Mouse (Mus musculus): ENCODE data around the gene Smco4.

GRCm38 (mm10) chr9:15450921-15451320 lies 42.3 kb upstream of the Smco4 start:
- TF ChIP-seq CTCF (IDR thresholded peaks at IDR 0.05; ENCODE audit: control insufficient read depth, insufficient read depth, insufficient replicate concordance, low read depth, low read length) (no peak), POLR2A (IDR thresholded peaks at IDR 0.05; ENCODE audit: control insufficient read depth, low read depth, low read length) (no peak)

Measured in testis, adult 2 months (tissue).